Mouse (Mus musculus) neural tube, embryonic 10.5 days (tissue): Measurements from ENCODE around the gene Rngtt.
"Not testable (repeated sequence)": the region's sequence is repeated elsewhere in the genome, so short reads cannot be mapped to it uniquely, and the experiment has no call there.

Experiments used
- DNase-seq: peaks from one replicate; pipeline ENCODE4 v3.0.0-alpha.2; 2017; ENCODE audit warnings: low spot score; ENCODE audit errors: extremely low spot score

Rngtt gene

GRCm38 (mm10) chr4:33441864-33442263 lies 131.8 kb downstream of the Rngtt start:
- DNase-seq, result no peak

- DNase-seq, result no peak
Observed at GRCm38 (mm10) chr4:33446265-33446664, 136.2 kb downstream of the Rngtt start.

- DNase-seq, result no peak
Observed at GRCm38 (mm10) chr4:33446881-33447280, 136.8 kb downstream of the Rngtt start.

- DNase-seq, result not testable (repeated sequence)
Observed at GRCm38 (mm10) chr4:33450356-33450755, 140.2 kb downstream of the Rngtt start.

GRCm38 (mm10) chr4:33459851-33460250 lies 149.7 kb downstream of the Rngtt start:
- no peak for DNase-seq

GRCm38 (mm10) chr4:33464432-33464831 lies 154.3 kb downstream of the Rngtt start:
- DNase-seq, result no peak

GRCm38 (mm10) chr4:33465871-33466270 lies 155.8 kb downstream of the Rngtt start:
- DNase-seq, result no peak

GRCm38 (mm10) chr4:33466970-33467399 lies 156.9 kb downstream of the Rngtt start:
- no peak for DNase-seq

- DNase-seq, result no peak
Observed at GRCm38 (mm10) chr4:33467627-33468026, 157.5 kb downstream of the Rngtt start.

GRCm38 (mm10) chr4:33468151-33468550 lies 158.0 kb downstream of the Rngtt start:
- DNase-seq, result no peak

- no peak for DNase-seq
Observed at GRCm38 (mm10) chr4:33470671-33471302, 160.7 kb downstream of the Rngtt start.

- DNase-seq, result no peak
Observed at GRCm38 (mm10) chr4:33478011-33478785, 168.1 kb downstream of the Rngtt start.

GRCm38 (mm10) chr4:33481721-33482120 lies 171.6 kb downstream of the Rngtt start:
- no peak for DNase-seq

- no peak for DNase-seq
Observed at GRCm38 (mm10) chr4:33486050-33486449, 175.9 kb downstream of the Rngtt start.

- DNase-seq, result no peak
Observed at GRCm38 (mm10) chr4:33491108-33491507, 181.0 kb downstream of the Rngtt start.

GRCm38 (mm10) chr4:33494377-33494776 lies 184.3 kb downstream of the Rngtt start:
- DNase-seq, result no peak

GRCm38 (mm10) chr4:33496985-33497384 lies 186.9 kb downstream of the Rngtt start:
- DNase-seq, result no peak

GRCm38 (mm10) chr4:33497657-33498056 lies 187.5 kb downstream of the Rngtt start:
- DNase-seq, result no peak

GRCm38 (mm10) chr4:33498160-33498874 lies 188.2 kb downstream of the Rngtt start:
- DNase-seq, result no peak

GRCm38 (mm10) chr4:33506638-33507037 lies 196.5 kb downstream of the Rngtt start:
- DNase-seq, result no peak

- DNase-seq, result no peak
Observed at GRCm38 (mm10) chr4:33510544-33510943, 200.4 kb downstream of the Rngtt start.

- no peak for DNase-seq
Observed at GRCm38 (mm10) chr4:33513421-33513820, 203.3 kb downstream of the Rngtt start.
